Mouse (Mus musculus) MEL (cell line): ENCODE results near the gene Auts2. TPM values are rescaled to one million over a fixed set of nuclear protein-coding genes. Genes with fewer than 3 reads are reported as not detected.

Experiments
- DNase-seq: peaks from one replicate; pipeline ENCODE4 v3.0.0; 2011; ENCODE audit warnings: low read depth, low spot score
- H3K27ac ChIP-seq: 2 replicates; pipeline ENCODE4 v1.5.1; 2012; ENCODE audit warnings: low read depth, mild to moderate bottlenecking, control low read depth, low read length, moderate library complexity; ENCODE audit not compliant: control insufficient read depth
- H3K27me3 ChIP-seq, 2 experiments: fragments of 150-350 bp in 1 of 2; sonication (generic) in 1 of 2; 2 replicates each; pipeline ENCODE4 v1.6.1; 2012; ENCODE audit warnings: low read length in 2 of 2, mild to moderate bottlenecking in 2 of 2, improper control_type of control experiment in 1 of 2, moderate library complexity in 1 of 2; ENCODE audit not compliant: insufficient read depth in 2 of 2, control insufficient read depth in 1 of 2
- H3K36me3 ChIP-seq, 2 experiments: 2 replicates each; pipeline ENCODE4 v1.6.1; 2012 to 2014; ENCODE audit warnings: low read length in 2 of 2, improper control_type of control experiment in 1 of 2, inconsistent platforms in 1 of 2, mild to moderate bottlenecking in 1 of 2; ENCODE audit not compliant: insufficient read depth in 2 of 2, control insufficient read depth in 1 of 2
- H3K4me1 ChIP-seq, 2 experiments: fragments of 150-350 bp in 1 of 2; sonication (generic) in 1 of 2; 2 replicates each; pipeline ENCODE4 v1.6.1; 2012; ENCODE audit warnings: low read length in 2 of 2, improper control_type of control experiment in 1 of 2, mild to moderate bottlenecking in 1 of 2; ENCODE audit not compliant: insufficient read depth in 2 of 2, control insufficient read depth in 1 of 2
- H3K4me3 ChIP-seq, 2 experiments: fragments of 150-350 bp in 1 of 2; sonication (generic) in 1 of 2; 2 replicates each; pipeline ENCODE4 v1.5.1; 2012; ENCODE audit warnings: low read depth in 2 of 2, low read length in 2 of 2, mild to moderate bottlenecking in 2 of 2, moderate library complexity in 2 of 2, control low read depth in 1 of 2, improper control_type of control experiment in 1 of 2; ENCODE audit not compliant: control insufficient read depth in 1 of 2, insufficient read depth in 1 of 2
- H3K79me2 ChIP-seq: 2 replicates; pipeline ENCODE4 v1.6.1; 2012; ENCODE audit warnings: mild to moderate bottlenecking, low read length, moderate library complexity; ENCODE audit not compliant: control insufficient read depth, poor library complexity, insufficient read depth
- H3K9ac ChIP-seq: 2 replicates; pipeline ENCODE4 v1.6.1; 2012; ENCODE audit warnings: low read depth, mild to moderate bottlenecking, control low read depth, low read length, moderate library complexity; ENCODE audit not compliant: control insufficient read depth, poor library complexity, severe bottlenecking
- H3K9me3 ChIP-seq: fragments of 150-350 bp; sonication (generic); replicated peaks from 2 replicates; pipeline ENCODE4 v1.6.1; 2012; ENCODE audit warnings: mild to moderate bottlenecking, low read length, improper control_type of control experiment, moderate library complexity; ENCODE audit not compliant: insufficient read depth
- CHD2 ChIP-seq: IDR thresholded peaks from 2 replicates; pipeline ENCODE4 v1.6.1; 2011; ENCODE audit warnings: low read length, improper control_type of control experiment
- HCFC1 ChIP-seq: IDR thresholded peaks from 2 replicates; pipeline ENCODE4 v1.6.1; 2012; ENCODE audit warnings: low read depth, mild to moderate bottlenecking, inconsistent platforms, low read length, improper control_type of control experiment, moderate library complexity
- MEF2A ChIP-seq: IDR thresholded peaks from 2 replicates; pipeline ENCODE4 v1.6.1; 2014; ENCODE audit warnings: low read depth, mild to moderate bottlenecking, inconsistent platforms, low read length, improper control_type of control experiment; ENCODE audit not compliant: poor library complexity, insufficient replicate concordance, severe bottlenecking; ENCODE audit errors: extremely low read depth
- POLR2A ChIP-seq, 2 experiments: IDR thresholded peaks; 2 replicates each; pipeline ENCODE4 v1.6.1; 2011 to 2012; ENCODE audit warnings: low read length in 2 of 2, mild to moderate bottlenecking in 2 of 2, control low read depth in 1 of 2, improper control_type of control experiment in 1 of 2, low read depth in 1 of 2, moderate library complexity in 1 of 2; ENCODE audit not compliant: control insufficient read depth in 1 of 2, insufficient read depth in 1 of 2, poor library complexity in 1 of 2
- POLR2AphosphoS2 ChIP-seq: IDR thresholded peaks from 2 replicates; pipeline ENCODE4 v1.6.1; 2011; ENCODE audit warnings: low read length, improper control_type of control experiment
- RAD21 ChIP-seq: IDR thresholded peaks from 2 replicates; pipeline ENCODE4 v1.6.1; 2011; ENCODE audit warnings: mild to moderate bottlenecking, low read depth, low read length, improper control_type of control experiment
- SIN3A ChIP-seq: IDR thresholded peaks from 2 replicates; pipeline ENCODE4 v1.6.1; 2012; ENCODE audit warnings: low read length, improper control_type of control experiment, inconsistent platforms
- TAL1 ChIP-seq: IDR thresholded peaks from 2 replicates; pipeline ENCODE4 v1.6.1; 2012; ENCODE audit warnings: mild to moderate bottlenecking, inconsistent platforms, low read length, moderate library complexity, mixed read lengths
- polyA plus RNA-seq, 2 experiments: library from polyadenylated mRNA; stranded (reverse) in 1 of 2; unstranded in 1 of 2; fragments of >175 nt in 1 of 2; fragments of >200 nt in 1 of 2; gene quantifications; 2 replicates each; pipeline versions ENCODE4 v1.2.1 to v1.2.4; 2012; ENCODE audit warnings: low replicate concordance in 2 of 2, low read depth in 1 of 2; ENCODE audit not compliant: insufficient read length in 2 of 2, insufficient read depth in 1 of 2, missing spikeins in 1 of 2
- total RNA-seq: library from RNA; depleted of rRNA; stranded (reverse); fragments of 300-350 nt; gene quantifications from 2 replicates; pipeline ENCODE4 v1.2.3, GENCODE M21; 2012

Gene Auts2
- total and polyA plus RNA-seq, 3 experiments: not detected

- no peaks in the 10 kb centered on the region for H3K9me3 ChIP-seq
- no peak overlapping the region for H3K4me3 ChIP-seq
- no peaks in the 10 kb centered on the region for H3K36me3 ChIP-seq
- TF ChIP-seq SIN3A: no peak
- H3K9ac ChIP-seq: no peak overlapping the region
- no peaks in the 10 kb centered on the region for H3K27me3 ChIP-seq
- no peak overlapping the region; the same call in 1 of the 2 replicates for H3K27ac ChIP-seq
- H3K4me1 ChIP-seq: no peaks in the 10 kb centered on the region
- no peak for DNase-seq
- no peaks in the 10 kb centered on the region for H3K79me2 ChIP-seq
These were observed 147.2 kb downstream of the Auts2 start for GRCm38 (mm10) chr5:132395922-132396321.

- H3K4me1 ChIP-seq: no peaks in the 10 kb centered on the region
- no peaks in the 10 kb centered on the region for H3K36me3 ChIP-seq
- no peak overlapping the region for H3K27ac ChIP-seq
- H3K9me3 ChIP-seq: no peaks in the 10 kb centered on the region
- H3K9ac ChIP-seq: no peak overlapping the region
- no peak for DNase-seq
- no peak overlapping the region for H3K4me3 ChIP-seq
- no peaks in the 10 kb centered on the region for H3K79me2 ChIP-seq
- TF ChIP-seq RAD21: no peak
- no peak for TF ChIP-seq MEF2A
- no peak for TF ChIP-seq CHD2
- no peak for TF ChIP-seq POLR2A (IDR thresholded peaks at IDR 0.05; ENCODE audit: control insufficient read depth in 1 of 2, insufficient read depth in 1 of 2, low read depth in 1 of 2, low read length in 2 of 2, poor library complexity in 1 of 2)
- no peak for TF ChIP-seq TAL1
- no peaks in the 10 kb centered on the region for H3K27me3 ChIP-seq
These were observed 148.2 kb downstream of the Auts2 start for GRCm38 (mm10) chr5:132394800-132395575.

DNA sequence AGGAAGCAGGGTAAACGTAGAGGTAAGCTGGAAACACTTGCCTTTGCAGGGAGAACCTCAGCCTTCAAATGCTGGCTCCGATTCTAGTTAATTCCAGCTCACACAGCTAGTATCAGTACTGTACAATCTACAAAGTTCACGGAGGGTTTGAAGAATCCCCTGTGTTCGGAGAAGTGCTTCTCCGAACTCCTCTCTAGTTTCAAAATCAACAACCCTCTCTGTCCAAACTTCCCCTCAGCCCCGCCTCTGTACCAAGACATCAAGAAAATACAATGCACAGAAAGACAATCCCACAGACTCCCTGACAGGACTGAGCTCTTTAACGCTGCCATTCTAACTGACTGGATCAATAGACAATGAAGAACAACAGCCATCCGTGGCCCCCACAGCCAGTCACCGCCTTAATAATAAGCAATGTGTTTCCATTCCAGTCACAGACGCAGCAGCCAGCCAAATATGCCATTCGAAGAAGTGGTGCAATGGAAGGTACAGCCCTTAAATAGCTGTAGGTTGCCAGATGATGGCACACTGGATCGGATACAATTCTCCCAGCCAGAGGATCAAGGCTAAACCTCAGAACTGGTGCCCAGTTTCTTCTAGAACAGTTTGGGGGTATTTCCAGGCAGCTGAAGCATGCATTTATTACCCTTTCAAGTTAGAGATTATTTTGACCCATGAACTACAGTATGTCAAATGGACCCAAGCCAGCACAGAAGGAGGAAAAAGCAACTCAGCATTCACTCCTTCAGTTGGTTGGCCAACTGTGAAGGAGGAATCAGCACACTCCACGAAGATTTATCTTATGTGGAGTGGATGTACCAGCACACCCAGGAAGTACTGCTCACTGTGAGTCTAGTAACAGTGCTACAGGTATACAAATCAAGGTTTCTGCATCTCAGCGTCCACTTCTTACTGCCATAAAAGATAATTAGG, 151.0 kb downstream of the Auts2 start:
- Histone ChIP-seq H3K27me3 (no peaks in the 10 kb centered on the region), H3K27ac (no peak overlapping the region)
- TF ChIP-seq HCFC1 (no peak), POLR2AphosphoS2 (no peak)
- TF ChIP-seq, all 39 proteins: peak for 0
- H3K9ac ChIP-seq: no peak overlapping the region
- H3K36me3 ChIP-seq: no peaks in the 10 kb centered on the region
- H3K79me2 ChIP-seq: no peaks in the 10 kb centered on the region
- no peak for DNase-seq
- H3K4me1 ChIP-seq: no peaks in the 10 kb centered on the region
- H3K4me3 ChIP-seq: no peak overlapping the region
- no peaks in the 10 kb centered on the region for H3K9me3 ChIP-seq
